Mouse (Mus musculus) E14TG2a.4 (cell line): ENCODE data around the gene Cfap77.
A peak's percentile ranks its signal among the peaks of the same experiment; 100 is the strongest.

ENCODE experiments used
- H3K27me3 ChIP-seq: 2 replicates; pipeline ENCODE4 v1.6.1; 2014; ENCODE audit warnings: low read length, control low read depth; ENCODE audit not compliant: insufficient read depth
- H3K36me3 ChIP-seq: 2 replicates; pipeline ENCODE4 v1.6.1; 2014; ENCODE audit warnings: low read length, control low read depth; ENCODE audit not compliant: insufficient read depth
- H3K4me1 ChIP-seq: replicated peaks from 2 replicates; pipeline ENCODE4 v1.6.1; 2014; ENCODE audit warnings: low read depth, low read length, control low read depth
- H3K4me3 ChIP-seq: replicated peaks from 2 replicates; pipeline ENCODE4 v1.5.1; 2014; ENCODE audit warnings: mild to moderate bottlenecking, low read length
- H3K9me3 ChIP-seq: 2 replicates; pipeline ENCODE4 v1.6.1; 2014; ENCODE audit warnings: low read length, control low read depth
- CTCF ChIP-seq: conservative IDR thresholded peaks from 2 replicates; pipeline ENCODE4 v1.5.1; 2014; ENCODE audit warnings: low read length
- NANOG ChIP-seq: IDR thresholded peaks from 2 replicates; pipeline ENCODE4 v1.6.1; 2014; ENCODE audit warnings: borderline replicate concordance, low read length, mixed read lengths
- POU5F1 ChIP-seq: IDR thresholded peaks from 2 replicates; pipeline ENCODE4 v1.6.1; 2014; ENCODE audit warnings: low read length, borderline replicate concordance

Gene Cfap77

GRCm38 (mm10) chr2:29040594-29041476, 14.0 kb downstream of the Cfap77 start:
- no peak for TF ChIP-seq POU5F1
- TF ChIP-seq NANOG: no peak
- TF ChIP-seq CTCF: no peak
- peaks cover 17% of the 10 kb centered on the region for H3K9me3 ChIP-seq
- H3K36me3 ChIP-seq: no peaks in the 10 kb centered on the region
- H3K4me3 ChIP-seq: no peak overlapping the region
- no peaks in the 10 kb centered on the region for H3K27me3 ChIP-seq
- peaks cover 25% of the 10 kb centered on the region for H3K4me1 ChIP-seq

GRCm38 (mm10) chr2:29039741-29040140, 15.1 kb downstream of the Cfap77 start:
- H3K4me3 ChIP-seq: no peak overlapping the region
- H3K36me3 ChIP-seq: no peaks in the 10 kb centered on the region
- H3K27me3 ChIP-seq: no peaks in the 10 kb centered on the region
- H3K9me3 ChIP-seq: peaks cover 17% of the 10 kb centered on the region
- H3K4me1 ChIP-seq: peaks cover 14% of the 10 kb centered on the region
- TF ChIP-seq POU5F1: no peak
- no peak for TF ChIP-seq CTCF
- no peak for TF ChIP-seq NANOG

DNA sequence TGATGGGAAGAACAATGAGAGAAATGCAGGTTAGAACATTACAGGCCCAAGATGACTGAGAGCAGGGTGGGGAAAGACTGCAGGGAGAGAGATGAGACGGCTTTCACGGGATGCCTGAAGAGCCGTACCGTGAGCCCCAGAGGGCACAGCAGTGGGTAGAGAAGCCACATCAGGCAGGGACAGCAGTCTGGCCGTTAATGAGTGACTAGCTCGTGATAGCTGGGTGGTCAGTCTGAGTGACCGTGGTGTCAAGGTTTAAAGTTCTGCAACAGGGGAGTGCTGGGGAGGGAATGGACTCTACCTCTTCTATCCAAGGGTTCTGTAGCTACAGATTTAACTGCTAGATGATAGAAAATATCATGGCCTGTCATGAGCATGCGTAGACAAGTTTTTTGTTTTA, 19.2 kb downstream of the Cfap77 start:
- TF ChIP-seq CTCF: no peak
- no peak for TF ChIP-seq NANOG
- TF ChIP-seq POU5F1: no peak

DNA sequence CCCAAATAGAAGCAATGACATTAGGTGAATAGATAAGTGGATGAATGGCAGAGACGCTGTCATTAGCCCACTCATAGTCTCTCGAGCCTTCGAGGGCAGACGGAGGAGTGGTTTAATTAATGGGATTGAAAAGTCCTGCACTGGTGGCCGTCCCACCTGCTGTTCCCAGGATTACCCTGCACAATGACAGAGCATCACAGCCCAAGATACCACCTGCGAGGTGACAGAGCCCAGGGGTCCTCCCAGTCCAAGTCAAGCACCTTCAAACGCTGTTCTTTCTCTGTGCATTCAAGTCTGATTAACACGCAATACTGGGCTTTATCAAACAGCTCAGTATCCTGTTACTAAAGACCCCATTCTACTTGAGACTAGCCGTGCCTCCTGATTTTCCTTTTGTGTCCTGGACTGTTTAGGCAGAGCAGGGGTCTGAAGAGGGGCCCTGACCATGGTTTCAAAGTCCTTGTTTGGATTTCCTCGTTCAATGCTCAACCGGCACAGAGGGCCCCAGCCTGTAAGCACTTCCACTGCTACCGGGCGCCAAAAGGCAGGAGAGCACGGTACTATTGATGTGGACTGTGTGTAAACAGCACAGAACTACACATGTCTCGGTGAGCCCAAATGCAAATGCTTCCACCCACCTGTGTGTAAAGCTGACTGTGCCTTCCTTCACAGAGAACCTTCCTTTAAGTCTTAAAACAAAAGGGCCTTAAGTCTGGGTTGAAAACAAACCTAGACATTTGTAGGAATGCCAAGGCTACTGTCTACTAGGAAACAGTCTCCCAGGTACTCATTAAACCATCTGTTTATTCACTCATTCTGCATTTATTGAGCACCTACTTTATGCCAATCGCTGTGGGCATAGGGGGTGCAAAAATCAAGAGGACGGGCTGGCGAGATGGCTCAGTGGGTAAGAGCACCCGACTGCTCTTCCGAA, 20.1 kb downstream of the Cfap77 start:
- TF ChIP-seq CTCF: no peak
- no peak for TF ChIP-seq POU5F1
- TF ChIP-seq NANOG: no peak
- peaks cover 17% of the 10 kb centered on the region for H3K9me3 ChIP-seq
- H3K36me3 ChIP-seq: no peaks in the 10 kb centered on the region
- no peaks in the 10 kb centered on the region for H3K27me3 ChIP-seq
- H3K4me3 ChIP-seq: no peak overlapping the region
- peaks cover 23% of the 10 kb centered on the region for H3K4me1 ChIP-seq

More for the DNA sequence above, 19.2 kb downstream of the Cfap77 start:
- Histone ChIP-seq H3K9me3 (peaks cover 17% of the 10 kb centered on the region), H3K4me1 (peaks cover 17% of the 10 kb centered on the region), H3K36me3 (no peaks in the 10 kb centered on the region), H3K4me3 (no peak overlapping the region), H3K27me3 (no peaks in the 10 kb centered on the region)

- Histone ChIP-seq H3K4me3 (no peak overlapping the region), H3K36me3 (no peaks in the 10 kb centered on the region), H3K27me3 (no peaks in the 10 kb centered on the region), H3K4me1 (peaks cover 27% of the 10 kb centered on the region), H3K9me3 (peaks cover 8% of the 10 kb centered on the region)
- no peak for TF ChIP-seq CTCF
- no peak for TF ChIP-seq POU5F1
- TF ChIP-seq NANOG: no peak
Observed at GRCm38 (mm10) chr2:29031951-29032350, 22.9 kb downstream of the Cfap77 start.

- peaks cover 5% of the 10 kb centered on the region; the same call in 1 of the 2 replicates for H3K9me3 ChIP-seq
- no peaks in the 10 kb centered on the region for H3K27me3 ChIP-seq
- peaks cover 27% of the 10 kb centered on the region for H3K4me1 ChIP-seq
- TF ChIP-seq POU5F1 (no peak), CTCF (no peak), NANOG (no peak)
- no peaks in the 10 kb centered on the region for H3K36me3 ChIP-seq
- H3K4me3 ChIP-seq: peak overlapping the region; percentile 58
Observed at GRCm38 (mm10) chr2:29030048-29030734, 24.7 kb downstream of the Cfap77 start.

- H3K9me3 ChIP-seq: peaks cover 5% of the 10 kb centered on the region; the same call in 1 of the 2 replicates
- H3K4me1 ChIP-seq: peaks cover 9% of the 10 kb centered on the region
- H3K4me3 ChIP-seq: no peak overlapping the region
- no peaks in the 10 kb centered on the region for H3K27me3 ChIP-seq
- H3K36me3 ChIP-seq: no peaks in the 10 kb centered on the region
- no peak for TF ChIP-seq POU5F1
- no peak for TF ChIP-seq NANOG
- no peak for TF ChIP-seq CTCF
Observed at GRCm38 (mm10) chr2:29025284-29025683, 29.6 kb downstream of the Cfap77 start.

DNA sequence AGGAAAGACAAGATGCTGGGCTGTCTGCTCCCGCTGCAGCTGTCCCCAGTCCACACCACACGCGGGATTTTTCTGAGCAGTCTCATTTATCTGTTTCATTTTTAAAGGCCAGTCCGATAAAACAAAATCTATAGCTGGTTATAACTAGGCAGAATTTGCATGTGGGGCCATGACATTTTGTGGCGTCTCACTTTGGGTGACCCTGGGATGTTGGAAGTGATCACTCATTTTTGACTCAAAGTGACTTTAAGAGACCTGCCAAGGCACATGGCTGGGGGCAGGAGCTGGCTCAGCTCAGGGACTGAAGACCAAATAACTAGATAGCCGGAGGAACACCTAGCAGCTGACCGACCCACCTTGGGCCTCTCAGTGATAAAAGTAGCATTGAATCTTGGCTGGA, 31.9 kb downstream of the Cfap77 start:
- H3K27me3 ChIP-seq: no peaks in the 10 kb centered on the region
- H3K4me1 ChIP-seq: no peaks in the 10 kb centered on the region
- no peak overlapping the region for H3K4me3 ChIP-seq
- H3K36me3 ChIP-seq: no peaks in the 10 kb centered on the region
- H3K9me3 ChIP-seq: peaks cover 5% of the 10 kb centered on the region; the same call in 1 of the 2 replicates
- TF ChIP-seq NANOG: no peak
- TF ChIP-seq POU5F1: no peak
- TF ChIP-seq CTCF: no peak
